Mouse (Mus musculus) spleen, postnatal 14 days (tissue): ENCODE results near the gene Cryba4.

Source experiments
- DNase-seq, 2 experiments: peaks; one replicate each; pipeline ENCODE4 v3.0.0; 2021 to 2022; ENCODE audit warnings: low spot score in 2 of 2

Cryba4 gene

GRCm38 (mm10) chr5:112252400-112252799, at the start of gene Cryba4:
Gene Cryba4, minus strand, starts transcription at chr5:112252518.
- DNase-seq: no peak

- DNase-seq: no peak
These were observed 49.4 kb upstream of the Cryba4 start for GRCm38 (mm10) chr5:112301694-112302093.

- no peak for DNase-seq
These were observed 48.5 kb upstream of the Cryba4 start for GRCm38 (mm10) chr5:112300721-112301308.

DNA sequence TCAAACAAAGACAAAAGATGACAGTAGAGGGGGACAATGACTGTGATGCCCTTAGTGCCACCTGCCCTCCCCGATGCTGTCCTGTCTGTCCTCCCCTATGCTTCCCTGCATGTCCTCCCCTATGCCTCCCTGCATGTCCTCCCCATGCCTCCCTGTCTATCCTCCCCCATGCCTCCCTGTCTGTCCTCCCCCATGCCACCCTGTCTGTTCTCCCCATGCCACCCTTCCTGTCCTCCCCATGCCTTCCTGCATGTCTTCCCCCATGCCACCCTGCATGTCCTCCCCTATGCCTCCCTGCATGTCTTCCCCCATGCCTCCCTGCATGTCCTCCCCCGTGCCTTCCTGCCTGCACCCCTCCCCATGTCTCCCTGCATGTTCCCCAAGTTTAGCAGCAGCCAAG, 47.8 kb upstream of the Cryba4 start:
- no peak for DNase-seq

DNA sequence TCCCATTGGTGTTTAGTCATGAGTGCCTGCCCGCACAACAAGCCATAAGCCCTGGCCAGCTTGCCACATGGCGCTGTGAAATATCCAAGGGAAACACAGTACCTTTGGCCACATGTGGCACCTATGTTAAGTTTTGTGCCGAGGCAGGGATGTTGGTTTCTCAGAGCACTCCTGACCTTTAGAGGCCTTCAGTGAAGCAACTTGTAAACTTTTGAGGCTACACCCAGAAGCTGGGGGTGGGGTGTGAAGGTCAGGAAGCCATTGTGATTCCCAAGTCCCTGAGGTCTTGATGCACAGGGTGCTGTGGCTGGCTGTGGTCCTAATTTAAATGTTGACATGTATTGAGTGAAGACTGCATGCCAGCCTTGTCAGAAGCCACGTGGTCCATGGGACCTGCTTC, 47.1 kb upstream of the Cryba4 start:
- no peak for DNase-seq

GRCm38 (mm10) chr5:112298226-112298988, 46.1 kb upstream of the Cryba4 start:
- no peak for DNase-seq

DNA sequence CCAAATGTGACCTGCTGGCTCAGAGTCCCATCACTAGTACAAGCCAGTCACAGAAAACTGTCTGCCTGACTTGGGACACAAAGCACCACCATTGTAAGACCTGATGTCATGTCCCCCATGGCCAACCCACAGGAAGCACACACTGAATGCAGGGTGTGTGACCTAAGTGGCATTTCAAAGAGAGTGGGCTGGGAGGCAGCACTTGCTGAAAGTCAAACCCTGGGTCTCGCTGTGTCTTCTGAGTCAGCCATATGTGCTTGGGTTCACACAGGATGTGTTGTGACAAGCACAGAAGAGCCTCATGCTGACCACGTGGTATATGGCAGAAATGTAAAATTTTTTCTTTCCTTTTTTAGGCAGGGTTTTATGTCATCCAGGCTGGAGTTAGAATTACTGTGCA, 44.9 kb upstream of the Cryba4 start:
- no peak for DNase-seq

GRCm38 (mm10) chr5:112296404-112297181, 44.3 kb upstream of the Cryba4 start:
- DNase-seq: no peak

DNA sequence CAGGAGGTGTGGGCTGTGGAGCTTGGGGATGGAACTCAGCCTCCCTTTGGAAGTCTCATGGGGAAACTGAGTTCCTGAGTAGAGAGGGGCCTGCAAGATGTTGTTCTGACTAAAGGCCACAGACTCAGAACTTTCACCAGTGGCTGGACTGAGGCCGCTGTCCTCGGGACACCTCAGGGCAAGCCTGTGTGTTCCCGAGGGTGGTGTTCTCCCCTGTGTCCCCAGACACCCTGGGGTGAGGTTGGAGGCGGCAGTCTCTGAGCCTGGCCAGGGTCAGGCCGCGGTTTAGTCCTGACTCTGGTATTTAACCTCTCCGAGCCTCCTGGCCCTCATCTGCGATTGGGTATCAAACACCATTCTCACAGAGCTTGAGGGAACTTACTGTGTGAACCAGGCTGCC, 43.2 kb upstream of the Cryba4 start:
- no peak for DNase-seq

DNA sequence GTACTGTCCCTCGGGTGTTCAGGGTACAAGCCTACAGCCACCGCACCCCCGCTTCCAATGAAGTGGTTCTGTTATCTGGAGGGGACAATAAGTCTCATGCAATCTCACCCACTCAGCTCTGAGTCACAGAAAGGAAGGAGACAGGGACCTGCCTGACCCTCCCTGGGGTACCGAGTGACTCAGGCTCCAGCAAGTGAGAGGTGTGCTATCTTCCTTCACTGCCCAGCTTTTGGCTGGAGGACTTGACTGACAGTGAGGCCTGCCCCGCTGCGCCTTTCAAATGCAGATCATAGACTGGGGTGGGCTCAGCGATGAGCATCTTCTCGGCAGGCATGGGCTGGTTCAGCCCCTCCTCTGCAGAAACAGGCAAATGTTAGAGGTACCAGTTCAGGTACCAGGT, 42.8 kb upstream of the Cryba4 start:
- no peak for DNase-seq

GRCm38 (mm10) chr5:112294696-112295095, 42.4 kb upstream of the Cryba4 start:
- no peak for DNase-seq

DNA sequence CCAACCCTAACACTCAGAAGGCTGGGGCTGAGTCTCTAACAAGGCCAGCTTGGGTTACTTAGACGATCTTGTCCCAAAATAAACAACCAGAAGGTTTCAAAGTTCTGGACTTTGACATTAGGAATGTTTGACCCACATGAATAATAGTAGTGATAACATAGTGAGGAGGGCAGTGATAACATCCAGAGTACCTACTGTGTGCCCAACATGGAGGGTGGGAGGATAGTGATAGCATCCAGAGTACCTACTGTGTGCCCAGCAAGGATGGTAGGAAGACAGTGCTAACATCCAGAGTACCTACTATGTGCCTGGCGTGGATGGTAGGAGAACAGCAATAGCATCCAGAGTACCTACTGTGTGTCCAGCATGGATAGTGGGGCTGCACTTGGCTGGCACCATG, 41.5 kb upstream of the Cryba4 start:
- DNase-seq: no peak

DNA sequence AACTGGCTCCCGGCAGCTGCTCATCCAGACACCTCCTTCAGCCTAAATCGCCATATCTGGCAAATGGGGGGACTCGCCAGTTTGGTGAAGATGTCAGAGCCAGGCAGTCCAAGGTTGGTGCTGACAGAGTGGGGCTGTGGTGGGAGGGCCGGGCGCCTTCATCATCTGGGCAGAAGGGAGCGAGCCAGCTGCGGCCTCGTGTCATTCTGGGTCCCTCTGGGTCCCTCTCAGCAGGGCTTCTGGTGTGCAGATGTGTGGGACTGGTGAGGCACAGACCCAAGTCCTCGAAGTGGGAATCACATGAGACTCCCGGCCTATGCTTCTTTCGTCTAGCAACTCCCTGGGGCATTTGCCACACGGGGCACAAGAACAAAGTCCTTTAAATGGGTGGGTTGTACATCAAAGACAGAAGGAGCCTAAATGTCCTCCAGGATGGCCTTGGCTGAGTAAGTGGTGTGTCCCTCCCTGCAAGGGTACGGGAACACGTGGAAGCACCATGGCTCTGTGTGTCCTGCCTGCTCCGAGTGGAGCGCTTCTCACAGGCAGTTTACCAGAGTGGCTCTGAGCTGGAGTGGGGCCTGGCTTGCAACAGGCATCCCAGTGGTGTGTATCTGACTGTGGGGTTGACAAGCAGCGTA, 40.1 kb upstream of the Cryba4 start:
- DNase-seq: no peak

- peak in 1 of 2 experiments; percentile 31 for DNase-seq
These were observed 39.5 kb upstream of the Cryba4 start for GRCm38 (mm10) chr5:112291866-112292265.

DNA sequence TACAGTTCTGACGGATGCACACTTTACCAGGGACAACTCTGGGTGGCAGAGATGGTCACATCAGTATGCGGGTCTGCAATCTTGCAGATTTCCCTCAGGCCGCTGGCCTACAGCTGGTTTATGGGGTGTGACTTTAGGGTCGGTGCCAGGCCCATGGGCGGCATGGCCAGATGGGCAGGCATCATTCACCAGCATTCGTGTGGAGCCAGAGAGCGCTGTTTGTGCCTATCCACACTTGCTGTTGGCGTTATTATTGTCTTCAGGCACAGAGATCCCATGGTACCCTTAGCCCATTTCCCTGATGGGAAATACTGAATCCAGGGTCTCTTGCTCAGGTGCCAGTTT, 38.2 kb upstream of the Cryba4 start:
- DNase-seq: no peak

GRCm38 (mm10) chr5:112289819-112290535, 37.7 kb upstream of the Cryba4 start:
- DNase-seq: no peak

DNA sequence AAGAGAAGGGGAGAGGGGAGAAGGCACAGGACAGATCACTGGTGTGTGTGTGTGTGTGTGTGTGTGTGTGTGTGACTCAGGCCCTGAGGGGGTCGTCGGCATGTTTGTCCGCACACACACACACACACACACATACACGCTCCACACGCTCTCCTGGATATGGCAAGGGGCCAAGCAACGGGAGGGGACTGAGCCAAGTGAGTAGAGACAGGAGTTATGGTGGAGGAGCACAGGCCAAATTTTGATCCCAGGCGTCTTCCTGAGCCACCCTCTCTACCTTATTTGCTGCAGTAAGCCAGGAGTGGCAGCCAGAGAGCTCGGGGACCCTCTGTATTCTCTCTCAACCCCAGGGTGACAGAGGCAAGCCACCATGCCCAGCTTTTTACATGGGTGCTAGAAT, 36.9 kb upstream of the Cryba4 start:
- DNase-seq: no peak

DNA sequence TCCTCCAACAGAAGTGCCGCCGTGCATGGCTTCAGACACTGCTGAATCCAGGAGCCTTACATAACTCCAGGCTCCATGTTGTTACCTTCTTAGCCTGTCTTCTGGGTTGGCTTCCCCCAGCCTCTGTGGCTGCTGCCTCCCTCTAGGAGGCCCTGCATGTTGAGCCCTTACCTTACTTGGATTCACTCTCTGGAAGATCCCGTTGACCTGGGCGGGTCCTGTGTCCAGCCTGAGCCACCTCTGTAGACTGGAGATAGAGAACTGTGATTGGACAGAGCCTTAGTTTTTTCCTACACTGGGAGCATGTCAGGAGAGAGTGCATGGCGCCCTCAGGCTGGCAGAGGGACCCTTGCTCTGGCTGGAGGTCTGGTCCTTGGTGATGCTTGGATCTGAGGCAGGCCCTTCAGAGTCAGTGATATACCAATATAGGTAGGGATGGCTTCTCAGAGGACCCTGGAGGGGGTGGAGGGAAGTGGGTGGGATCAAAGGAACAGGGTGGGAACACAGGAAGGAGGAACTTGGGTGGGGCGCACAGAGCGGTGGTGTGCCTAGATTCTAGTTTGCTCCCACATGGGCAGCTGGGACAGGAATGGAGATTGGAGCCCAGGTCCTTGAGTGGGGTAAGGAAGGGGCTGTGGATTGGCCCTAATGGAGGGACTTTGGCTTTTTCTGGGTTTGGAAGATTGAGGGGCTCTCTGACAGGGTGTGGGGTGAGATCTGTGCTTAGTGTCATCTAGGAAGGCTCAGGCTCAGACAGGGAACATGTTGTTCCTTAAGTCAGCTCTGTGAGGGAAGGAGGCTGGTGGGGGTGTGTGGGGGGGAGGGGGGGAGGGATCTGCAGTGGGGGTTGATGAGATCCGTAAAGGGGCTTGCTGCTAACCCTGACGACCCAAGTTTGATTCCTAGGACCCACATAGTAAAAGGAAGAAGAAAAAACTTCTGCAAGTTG, 36.1 kb upstream of the Cryba4 start:
- no peak for DNase-seq

DNA sequence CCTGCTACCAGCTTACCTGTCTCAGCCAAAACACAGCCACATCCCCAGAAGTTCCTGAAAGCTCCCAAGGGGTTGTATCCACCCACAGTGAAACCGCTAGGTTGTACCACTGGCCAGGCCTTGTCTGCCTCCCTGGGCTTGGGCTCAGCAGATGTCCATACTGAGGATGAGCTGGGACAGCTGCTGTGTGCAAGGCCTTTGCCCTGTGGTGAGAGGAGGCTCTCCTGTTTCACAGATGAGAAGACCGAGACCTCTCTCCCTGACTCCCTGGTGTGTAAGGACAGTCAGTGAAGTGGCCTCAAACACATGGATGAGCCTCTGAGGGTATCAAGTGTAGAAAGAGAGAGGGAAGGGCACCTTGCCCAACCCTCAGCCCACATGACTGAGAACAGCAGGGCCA, 35.3 kb upstream of the Cryba4 start:
- no peak for DNase-seq

GRCm38 (mm10) chr5:112286984-112287641, 34.8 kb upstream of the Cryba4 start:
- no peak for DNase-seq
